Mouse (Mus musculus) layer of hippocampus, adult 2 months (tissue): ENCODE measurements at regions not wholly inside any gene's neighbourhood (a gene's known extent, or its start where the extent isn't known, plus 50 kb on each side); places are given as distances from the start of the nearest gene placed in this dataset.
A peak's percentile ranks its signal among the peaks of the same experiment; 100 is the strongest.

Experiments used
- DNase-seq, 2 experiments: peaks; one replicate each; pipeline ENCODE4 v3.0.0; 2022; ENCODE audit warnings: low spot score in 2 of 2
- H3K27ac ChIP-seq: fragments of 200-600 bp; 2 replicates; pipeline ENCODE4 v1.8.1; 2022
- H3K4me3 ChIP-seq: fragments of 200-600 bp; 2 replicates; pipeline ENCODE4 v1.8.1; 2022; ENCODE audit warnings: mild to moderate bottlenecking
- CTCF ChIP-seq: fragments of 200-600 bp; conservative IDR thresholded peaks from 2 replicates; pipeline ENCODE4 v1.8.1; 2022; ENCODE audit warnings: antibody characterized with exemption, mild to moderate bottlenecking, moderate library complexity

DNA sequence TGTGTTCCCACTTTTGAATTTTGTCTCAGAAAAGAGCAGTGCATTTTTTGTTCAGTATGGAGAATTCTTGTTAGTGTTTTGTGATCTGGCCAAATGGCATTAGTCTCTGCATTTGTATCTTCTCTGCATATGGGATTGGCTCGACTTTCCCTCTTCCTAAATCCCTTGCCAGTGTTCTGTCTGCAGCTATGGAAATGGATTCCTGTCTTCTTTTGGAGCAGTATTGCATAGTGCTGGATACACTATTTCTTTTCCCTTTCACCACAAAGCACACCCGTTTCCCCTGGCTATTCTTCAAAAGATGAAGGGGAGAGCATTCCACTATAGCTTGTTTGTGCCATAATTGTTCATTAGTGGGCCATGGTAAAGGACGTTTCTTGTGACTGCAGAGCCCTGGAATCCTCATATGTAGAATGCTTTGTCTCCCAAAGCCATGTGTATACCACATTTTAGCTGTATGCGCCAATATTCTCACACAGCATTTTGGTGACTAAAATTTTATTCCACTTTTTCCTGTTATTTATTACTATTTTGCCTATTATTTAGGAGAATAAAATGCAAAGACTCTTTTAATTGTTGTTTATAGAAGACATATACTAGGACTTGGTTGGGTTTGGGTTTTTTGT, 197.8 kb downstream of the Hs3st1 start:
- TF ChIP-seq CTCF: no peak
- Histone ChIP-seq H3K4me3 (no peak overlapping the region), H3K27ac (no peak overlapping the region)
- no peak for DNase-seq

DNA sequence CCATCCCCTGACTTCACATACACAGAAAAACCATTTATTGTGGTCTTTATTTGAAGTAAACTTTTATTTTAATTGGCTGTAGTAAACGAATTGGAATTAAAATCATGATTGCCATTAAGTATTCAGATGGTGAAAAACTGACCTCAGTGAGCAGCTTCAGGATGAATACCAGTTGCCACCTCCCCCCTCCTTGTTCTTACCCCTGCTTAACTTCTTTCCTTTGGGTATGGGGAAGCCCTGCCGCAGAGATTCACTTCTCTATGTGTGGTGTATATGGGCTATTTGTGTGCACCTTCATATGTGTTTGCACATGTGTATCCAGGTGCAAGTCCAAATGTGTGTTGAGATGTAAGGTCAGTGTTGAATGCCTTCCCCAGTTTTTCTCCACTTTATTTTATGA, 218.2 kb downstream of the Hs3st1 start:
- DNase-seq: no peak
- no peak for TF ChIP-seq CTCF
- no peak overlapping the region for H3K4me3 ChIP-seq

DNA sequence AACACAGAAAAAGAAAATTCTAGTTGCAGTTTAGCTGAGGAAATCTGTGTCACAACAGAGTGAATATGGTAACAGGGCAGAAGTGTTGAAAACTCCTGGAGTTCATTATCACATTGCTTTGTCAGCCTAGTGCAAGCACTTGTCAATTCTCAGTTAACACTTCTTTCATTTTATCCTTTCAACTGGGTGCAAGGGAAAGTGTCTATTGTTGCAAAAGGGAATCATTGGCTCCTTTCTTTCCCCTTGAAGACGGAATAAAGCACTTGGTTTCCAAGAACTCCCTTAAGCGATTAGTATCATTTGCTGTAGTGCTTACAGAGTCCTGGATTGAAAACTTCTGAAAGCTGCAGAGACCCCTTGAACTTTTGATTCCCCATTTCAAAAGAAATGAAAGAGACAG, 218.9 kb downstream of the Hs3st1 start:
- TF ChIP-seq CTCF: no peak
- Histone ChIP-seq H3K4me3 (no peak overlapping the region), H3K27ac (no peak overlapping the region)
- no peak for DNase-seq

More for the DNA sequence above, 218.2 kb downstream of the Hs3st1 start:
- H3K27ac ChIP-seq: no peak overlapping the region

DNA sequence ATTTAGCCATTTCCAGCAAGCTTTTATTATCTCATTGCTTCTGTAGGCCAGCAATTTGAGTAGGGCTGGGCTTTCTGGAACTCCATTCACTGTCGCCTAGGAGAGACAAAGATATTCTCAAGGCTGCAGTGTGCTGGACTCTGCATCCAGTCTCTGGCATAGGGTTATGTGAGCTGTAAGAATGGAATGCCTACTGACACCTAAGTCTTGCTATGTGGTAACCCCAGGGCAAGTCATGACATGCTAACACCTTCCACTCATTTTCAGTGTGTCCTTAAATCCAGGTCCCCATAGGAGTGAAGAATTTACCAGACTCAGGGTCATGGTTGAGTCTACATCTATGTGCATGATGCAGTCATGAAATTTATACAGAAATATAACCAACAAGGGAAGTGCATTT, 245.0 kb downstream of the Hs3st1 start:
- no peak for TF ChIP-seq CTCF

DNA sequence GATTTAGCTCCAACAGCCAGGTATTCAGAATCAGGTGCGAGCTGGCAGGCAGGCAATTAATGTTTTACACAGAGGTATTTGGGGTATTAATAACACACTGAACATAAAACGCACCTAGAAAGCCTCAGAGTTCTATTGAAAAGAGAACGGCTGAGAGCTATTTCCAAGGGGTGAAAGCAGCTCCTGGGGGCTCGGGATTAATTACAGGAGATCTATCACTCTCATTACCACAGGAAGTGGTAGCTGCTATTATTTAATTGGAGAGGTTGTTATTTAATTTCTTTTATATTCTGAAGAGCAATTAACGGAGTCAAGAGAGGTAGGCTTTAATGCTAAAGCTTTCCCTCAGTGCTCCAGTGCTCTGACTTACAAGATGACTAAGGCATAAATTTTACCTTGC, 272.5 kb downstream of the Hs3st1 start:
- DNase-seq: no peak
- H3K27ac ChIP-seq: no peak overlapping the region
- TF ChIP-seq CTCF: no peak
- H3K4me3 ChIP-seq: no peak overlapping the region

More for the DNA sequence above, 245.0 kb downstream of the Hs3st1 start:
- Histone ChIP-seq H3K27ac (no peak overlapping the region), H3K4me3 (no peak overlapping the region)
- DNase-seq: no peak

DNA sequence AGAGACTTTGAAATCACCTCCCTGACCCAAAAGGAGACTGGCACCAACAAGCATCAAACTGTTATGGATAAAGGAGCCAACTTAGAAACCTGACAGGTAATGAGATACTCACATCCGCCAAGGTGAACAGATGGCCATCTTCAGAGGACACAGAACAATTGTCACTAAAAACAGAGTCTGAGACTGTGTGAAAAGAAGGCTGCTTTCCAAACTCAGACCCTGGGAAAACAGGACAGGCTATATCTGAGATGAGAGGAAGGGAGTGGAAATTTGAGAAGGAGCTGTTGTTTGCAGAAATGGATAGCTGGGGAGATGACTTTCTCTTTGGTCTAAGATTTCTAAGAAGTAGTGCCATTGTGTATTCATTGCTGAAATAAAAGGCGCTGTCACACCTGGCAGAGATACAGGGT, 297.2 kb downstream of the Hs3st1 start:
- H3K4me3 ChIP-seq: no peak overlapping the region
- H3K27ac ChIP-seq: no peak overlapping the region
- no peak for DNase-seq
- TF ChIP-seq CTCF: no peak

DNA sequence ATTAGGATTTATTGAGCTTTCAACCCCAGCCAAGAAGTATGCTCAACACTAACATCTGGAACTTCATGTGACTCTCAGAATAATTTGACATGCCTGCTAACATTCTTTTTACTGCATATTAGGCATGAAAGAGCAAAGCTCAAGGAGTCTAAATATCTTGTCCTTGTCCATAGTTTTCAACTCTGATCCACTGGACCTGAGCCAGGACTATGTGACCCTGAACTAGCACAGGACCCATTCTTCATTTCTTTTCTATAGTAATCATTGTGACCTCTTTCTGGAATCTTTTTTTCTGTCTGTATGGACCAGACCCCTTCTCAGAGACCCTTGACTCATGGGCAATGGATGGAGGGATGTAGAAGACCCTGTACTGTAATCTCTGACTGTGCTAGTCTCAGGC, 301.6 kb downstream of the Hs3st1 start:
- no peak for TF ChIP-seq CTCF
- Histone ChIP-seq H3K4me3 (no peak overlapping the region), H3K27ac (no peak overlapping the region)
- no peak for DNase-seq

DNA sequence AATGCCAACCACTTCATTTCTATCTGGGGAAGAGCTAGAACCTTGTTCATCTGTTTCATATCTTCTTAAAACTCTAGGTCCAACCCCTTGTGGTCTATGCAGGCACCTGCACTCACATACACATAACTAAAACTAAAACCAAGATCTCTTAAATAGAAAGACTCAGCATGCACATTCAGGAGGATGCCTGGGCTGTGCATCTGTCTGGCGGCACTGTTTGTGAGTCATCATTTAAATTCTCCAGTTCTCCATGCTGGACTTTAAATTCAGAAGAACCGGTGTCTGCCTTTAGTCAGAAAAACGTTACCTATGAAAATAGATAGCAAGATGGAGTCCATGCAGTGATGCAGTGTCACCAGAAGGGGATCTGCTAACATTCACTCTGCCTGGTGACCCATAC, 314.5 kb downstream of the Hs3st1 start:
- Histone ChIP-seq H3K27ac (no peak overlapping the region), H3K4me3 (no peak overlapping the region)
- DNase-seq: no peak
- peak; percentile 25; the same call in 1 of the 2 replicates for TF ChIP-seq CTCF

DNA sequence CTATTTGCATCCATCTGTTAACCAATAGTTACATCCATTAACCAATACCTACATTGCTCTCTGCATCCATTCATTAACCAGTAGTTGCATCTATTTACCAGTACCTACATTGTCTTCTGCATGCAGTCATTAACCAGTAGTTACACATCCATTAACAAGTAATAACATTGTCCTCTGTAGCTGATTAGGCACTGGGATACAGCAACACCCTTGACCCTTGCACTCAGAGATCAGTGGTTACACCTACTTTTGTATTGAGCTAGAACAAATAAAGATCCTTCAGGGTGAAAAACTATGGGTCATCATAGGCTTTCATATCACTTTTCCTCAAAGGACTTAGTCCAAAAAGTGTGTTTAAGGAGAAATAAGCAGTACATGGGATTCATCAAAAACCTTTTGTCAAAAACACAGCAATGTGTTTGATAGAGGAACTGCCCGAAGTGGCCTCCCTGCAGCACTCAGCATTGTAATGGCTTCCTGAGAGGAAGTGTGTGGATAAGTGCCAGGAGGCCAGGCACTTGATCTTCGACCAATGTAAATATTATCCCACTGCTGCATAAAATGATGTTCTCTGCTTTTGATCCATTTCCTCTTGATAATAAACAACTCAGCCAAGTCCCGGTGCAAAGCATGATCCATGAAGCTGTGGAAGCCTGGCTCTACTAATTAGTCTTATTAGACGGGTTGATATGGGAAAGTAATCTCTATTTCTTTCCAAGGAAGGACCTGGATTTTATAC, 317.6 kb downstream of the Hs3st1 start:
- DNase-seq: no peak
- Histone ChIP-seq H3K4me3 (no peak overlapping the region), H3K27ac (0 out of 2 replicates have a peak overlapping the region, but pooled peaks have one; percentile 20)
- TF ChIP-seq CTCF: no peak

DNA sequence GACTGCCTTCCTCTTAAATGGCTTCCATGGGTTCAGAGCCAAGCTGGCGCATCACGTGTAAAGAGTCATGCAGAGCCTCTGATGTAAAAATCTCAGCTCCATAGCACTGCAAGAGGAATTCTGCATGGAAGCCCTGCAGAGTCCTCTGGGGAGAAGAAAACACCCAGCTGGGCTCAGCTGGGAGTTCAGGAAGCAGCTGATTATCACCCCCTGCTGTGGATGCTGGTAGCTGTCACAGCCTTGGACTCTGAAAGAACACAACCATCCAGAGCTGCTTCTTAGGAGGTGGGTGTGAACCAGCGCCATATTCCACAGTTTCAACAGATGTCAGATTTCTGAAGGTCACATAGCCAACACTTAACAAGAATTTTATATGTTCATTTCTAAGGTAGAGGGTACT, 329.2 kb downstream of the Hs3st1 start:
- Histone ChIP-seq H3K27ac (no peak overlapping the region), H3K4me3 (no peak overlapping the region)
- TF ChIP-seq CTCF: no peak
- no peak for DNase-seq

DNA sequence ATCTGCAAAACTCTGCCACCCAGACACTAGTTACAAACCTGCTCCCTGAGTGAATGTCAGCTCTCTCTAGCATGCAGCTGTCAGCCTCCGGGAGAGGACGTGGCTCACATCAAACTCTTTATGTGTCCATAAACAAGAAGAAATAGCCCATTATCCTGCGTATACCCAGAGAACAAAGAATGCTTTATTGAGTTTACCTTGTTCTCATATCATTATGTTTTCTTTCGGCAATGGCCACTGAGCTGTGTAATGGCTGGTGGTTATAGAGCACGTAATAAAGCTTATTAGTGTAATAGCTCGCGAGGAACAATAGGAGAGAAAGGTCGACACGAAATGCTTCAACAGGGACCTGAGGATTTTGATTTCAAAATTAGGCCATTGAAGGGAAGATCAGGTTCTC, 331.6 kb downstream of the Hs3st1 start:
- no peak for DNase-seq
- Histone ChIP-seq H3K4me3 (no peak overlapping the region), H3K27ac (no peak overlapping the region)
- no peak for TF ChIP-seq CTCF

DNA sequence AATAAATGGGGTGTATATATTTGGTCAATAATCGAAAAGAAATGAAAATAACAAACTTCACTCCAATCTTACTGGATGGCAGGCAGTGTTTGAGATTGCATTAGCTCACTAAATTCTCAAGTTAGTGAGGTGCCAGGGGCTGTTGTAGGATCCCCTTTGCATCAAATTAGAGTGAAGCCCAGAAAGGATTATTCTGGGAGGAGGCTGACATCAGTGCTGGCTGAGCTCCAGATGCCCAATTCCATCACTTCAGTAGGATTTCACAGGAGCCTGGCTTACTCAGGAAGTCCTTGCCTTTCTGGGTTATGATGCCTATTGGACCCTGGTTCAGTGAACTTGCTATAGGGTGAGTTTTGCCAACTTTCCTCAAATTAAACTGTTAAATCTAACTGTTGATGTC, 336.5 kb downstream of the Hs3st1 start:
- no peak overlapping the region for H3K27ac ChIP-seq
- no peak for TF ChIP-seq CTCF
- H3K4me3 ChIP-seq: no peak overlapping the region
- DNase-seq: no peak

DNA sequence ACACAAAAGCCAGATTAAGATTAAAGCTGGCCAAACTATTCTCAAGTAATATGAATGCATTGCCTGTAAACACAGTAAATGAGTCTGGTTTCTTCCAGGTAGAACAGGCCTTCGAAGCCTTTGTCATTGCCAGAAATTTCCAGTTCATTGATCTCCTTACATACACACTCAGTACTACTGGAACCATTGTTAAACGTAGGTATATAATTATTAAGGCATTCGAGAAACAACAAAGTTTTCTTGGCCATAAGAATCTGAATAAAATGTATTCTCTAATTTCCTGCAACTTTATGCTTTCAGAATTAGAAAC, 337.5 kb downstream of the Hs3st1 start:
- Histone ChIP-seq H3K27ac (no peak overlapping the region), H3K4me3 (no peak overlapping the region)
- DNase-seq: no peak
- TF ChIP-seq CTCF: no peak
